Mouse (Mus musculus) NIH3T3 (cell line): ENCODE measurements at regions not wholly inside any gene's neighbourhood (a gene's known extent, or its start where the extent isn't known, plus 50 kb on each side); places are given as distances from the start of the nearest gene placed in this dataset.

ENCODE experiments used
- DNase-seq: peaks from one replicate; pipeline ENCODE4 v3.0.0-alpha.2; 2012; ENCODE audit warnings: low read depth

- no peak for DNase-seq
Observed at GRCm38 (mm10) chr16:93392024-93392675, 211.7 kb downstream of the Setd4 start.

- DNase-seq: no peak
Observed at GRCm38 (mm10) chr16:93387578-93388116, 216.2 kb downstream of the Setd4 start.

DNA sequence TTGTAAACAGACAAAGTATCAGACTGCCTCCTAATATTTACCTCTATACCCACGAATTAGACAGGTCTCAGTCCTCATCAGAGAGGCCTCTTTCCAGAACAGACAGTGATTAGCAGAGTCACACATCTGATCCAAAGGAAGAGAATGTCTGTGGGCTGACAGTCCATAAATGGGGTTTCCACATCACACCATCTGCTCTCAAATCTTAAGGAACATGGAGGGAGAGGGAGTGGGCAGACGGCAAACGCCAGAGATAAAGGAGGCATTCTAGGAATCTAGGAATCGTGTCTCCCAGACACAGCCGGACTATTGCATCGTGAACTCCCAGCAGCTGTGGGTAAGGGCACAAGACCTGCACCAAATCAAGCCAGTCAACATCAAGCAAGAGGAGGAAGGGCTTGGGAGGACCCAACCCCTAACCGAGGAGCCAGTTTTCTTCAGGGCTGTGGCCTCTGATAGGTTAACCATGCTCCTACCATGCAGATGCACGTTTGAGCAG lies 219.8 kb downstream of the Setd4 start:
- DNase-seq: no peak

DNA sequence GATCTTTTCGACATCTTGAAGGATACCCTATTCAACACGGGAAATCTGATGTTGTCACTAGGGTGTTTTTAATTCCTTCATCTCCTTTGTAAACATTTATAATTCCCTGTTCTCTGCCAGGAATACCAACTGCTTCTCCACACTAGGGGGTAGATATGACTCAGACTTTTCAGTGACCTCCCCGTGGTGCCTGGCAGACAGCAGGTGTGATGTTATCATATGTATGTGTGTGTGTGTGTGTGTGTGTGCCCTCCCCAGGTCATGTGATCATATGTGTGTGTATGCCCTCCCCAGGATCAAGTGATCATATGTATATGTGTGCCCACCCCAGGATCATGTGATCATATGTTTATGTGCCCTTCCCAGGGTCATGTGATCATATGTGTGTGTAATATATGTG lies 220.9 kb downstream of the Setd4 start:
- DNase-seq: no peak

- DNase-seq: no peak
Observed at GRCm38 (mm10) chr16:93380717-93381671, 222.9 kb downstream of the Setd4 start.

- no peak for DNase-seq
Observed at GRCm38 (mm10) chr16:93380117-93380516, 223.7 kb downstream of the Setd4 start.

DNA sequence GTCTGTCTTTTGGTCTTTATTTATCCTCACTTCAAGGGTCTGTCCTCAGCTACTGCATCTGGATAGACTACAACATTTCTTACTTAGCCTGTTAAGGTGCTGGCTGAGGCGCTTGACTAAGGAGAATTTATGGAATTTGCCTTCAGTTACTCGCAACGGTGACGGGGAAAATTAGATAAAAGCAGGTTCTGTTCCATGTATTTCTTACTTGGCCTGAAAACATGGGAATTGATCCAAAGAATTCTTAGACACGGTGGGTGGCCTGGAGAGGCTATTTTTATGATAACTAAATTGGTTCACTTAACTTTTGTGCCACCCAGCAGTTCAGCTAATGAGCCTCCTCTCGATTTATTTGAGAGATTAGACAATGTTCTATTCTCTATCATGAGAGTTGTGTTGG lies 224.3 kb downstream of the Setd4 start:
- no peak for DNase-seq

DNA sequence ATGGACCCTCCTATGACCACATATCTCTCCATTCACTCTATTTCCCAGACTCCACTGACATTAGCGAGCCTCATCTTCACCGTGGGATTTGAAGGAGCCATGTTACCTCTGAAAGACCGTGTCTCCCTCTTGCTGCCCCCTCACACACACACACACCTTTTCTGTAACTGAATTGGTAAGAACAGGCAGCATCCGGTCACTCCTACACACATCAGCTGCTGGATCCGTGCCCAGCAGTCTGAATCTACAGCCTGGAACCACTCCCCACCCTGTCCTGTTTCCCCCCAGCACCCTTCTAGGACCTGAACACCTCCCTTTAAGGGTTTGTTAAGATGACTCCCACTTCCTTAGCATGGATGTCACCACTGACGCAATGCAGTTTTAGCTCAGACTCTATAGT lies 229.2 kb downstream of the Setd4 start:
- peak; percentile 50 for DNase-seq

GRCm38 (mm10) chr16:93369766-93370146 lies 234.1 kb downstream of the Setd4 start:
- peak; percentile 60 for DNase-seq

- peak; percentile 96 for DNase-seq
Observed at GRCm38 (mm10) chr16:93368824-93369765, 234.8 kb downstream of the Setd4 start.

GRCm38 (mm10) chr16:93367995-93368394 lies 235.9 kb downstream of the Setd4 start:
- peak; percentile 44 for DNase-seq

- no peak for DNase-seq
Observed at GRCm38 (mm10) chr16:93367246-93367805, 236.5 kb downstream of the Setd4 start.

DNA sequence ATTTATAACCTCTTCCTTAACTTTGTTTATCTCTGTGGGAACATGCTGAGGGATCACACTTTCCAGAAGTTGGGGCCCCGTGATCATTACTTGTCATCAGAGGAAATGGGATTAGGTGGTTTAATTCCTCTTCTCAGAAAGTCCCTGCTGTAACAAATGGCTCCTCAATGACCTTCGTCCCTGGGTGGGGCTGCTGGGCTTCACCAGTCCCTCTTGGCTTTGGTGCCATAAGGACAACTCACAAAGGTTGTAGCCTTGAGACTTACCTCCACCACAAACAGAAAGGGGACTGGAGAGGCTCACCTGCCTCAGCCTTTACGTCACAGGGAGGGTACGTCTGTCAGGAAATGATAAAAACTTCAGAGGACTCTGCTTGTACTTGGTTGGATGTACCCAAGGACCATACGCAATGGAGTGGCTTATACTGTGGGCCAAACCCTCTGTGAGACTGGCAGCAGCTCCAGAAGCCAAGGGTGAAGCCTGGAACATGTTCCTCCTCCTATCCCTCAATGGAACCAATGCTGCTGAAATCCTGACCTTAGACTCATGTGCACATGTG lies 237.4 kb downstream of the Setd4 start:
- DNase-seq: no peak

DNA sequence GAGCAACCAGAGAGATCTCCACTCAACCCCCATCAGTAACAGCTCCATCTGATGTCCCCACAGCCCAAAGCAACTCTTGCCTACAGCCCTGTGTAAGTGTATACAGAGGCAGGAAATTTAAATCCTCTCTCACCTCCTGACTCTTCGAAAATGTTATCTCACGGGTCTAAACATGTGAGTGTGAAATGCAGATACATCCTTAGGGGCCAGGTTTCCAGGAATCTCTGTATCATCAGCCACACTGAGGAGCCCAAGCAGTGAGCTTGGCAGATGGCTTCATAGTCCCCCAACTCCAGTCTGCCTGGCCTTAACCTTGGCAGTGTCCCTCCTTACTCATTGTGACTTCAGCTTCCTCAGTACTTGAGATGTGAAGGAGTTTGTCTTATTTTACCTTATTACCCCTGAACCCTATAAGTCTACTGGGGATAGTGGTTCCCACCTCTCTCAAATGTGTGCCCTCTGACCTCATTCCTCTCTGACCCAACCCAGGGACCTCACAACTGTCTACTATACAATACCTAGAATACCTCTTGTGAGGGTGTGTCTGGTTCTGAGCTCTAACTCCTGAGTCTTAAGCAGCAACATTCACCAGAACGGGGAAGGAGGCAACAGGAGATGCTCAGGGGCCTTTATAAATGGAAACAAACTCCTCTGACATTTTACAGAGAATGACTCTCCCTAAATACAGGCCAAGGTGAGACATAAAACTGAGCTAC lies 238.5 kb downstream of the Setd4 start:
- no peak for DNase-seq

- no peak for DNase-seq
Observed at GRCm38 (mm10) chr16:93359772-93360171, 244.1 kb downstream of the Setd4 start.

GRCm38 (mm10) chr16:93358613-93359012 lies 245.2 kb downstream of the Setd4 start:
- DNase-seq: no peak

DNA sequence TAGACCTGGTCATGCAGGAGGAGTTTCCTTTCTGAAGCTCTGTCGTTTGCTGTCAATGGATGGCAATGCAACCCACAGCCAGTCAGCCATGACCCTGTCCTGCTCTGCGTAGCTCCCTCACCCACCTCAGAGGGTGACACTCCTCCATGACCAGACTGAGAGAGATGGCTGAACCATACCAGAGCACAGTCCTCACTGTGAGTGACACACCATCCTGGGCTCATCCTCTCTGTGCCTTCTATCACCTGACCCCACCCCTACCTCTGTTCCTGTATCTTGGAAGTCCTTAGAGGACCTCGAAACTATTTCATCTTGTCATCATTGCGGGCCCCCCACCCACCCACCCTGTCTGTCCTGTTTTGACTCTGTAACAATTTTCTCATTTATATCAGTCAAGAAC lies 245.7 kb downstream of the Setd4 start:
- no peak for DNase-seq

GRCm38 (mm10) chr16:93355204-93355899 lies 248.5 kb downstream of the Setd4 start:
- no peak for DNase-seq

- no peak for DNase-seq
Observed at GRCm38 (mm10) chr16:93353971-93354370, 249.9 kb downstream of the Setd4 start.

DNA sequence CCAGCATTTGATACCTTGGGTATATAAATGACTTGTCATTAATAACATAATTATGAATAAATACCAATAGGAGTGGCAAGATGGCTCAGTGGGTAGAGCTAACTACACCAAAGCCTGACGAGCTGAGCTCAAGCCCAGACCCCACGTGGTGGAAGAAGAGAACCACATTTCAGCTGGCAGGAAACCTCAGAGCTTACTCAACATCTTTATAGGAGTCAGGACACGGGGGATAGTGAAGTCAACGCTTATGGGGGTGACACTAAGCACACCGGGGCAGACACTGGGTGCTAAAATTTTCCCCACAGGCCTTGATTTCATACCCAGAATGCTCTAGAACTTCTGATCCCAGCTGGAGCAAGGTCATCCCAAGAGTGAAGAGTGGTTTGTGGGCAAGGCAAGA lies 259.3 kb downstream of the Setd4 start:
- DNase-seq: peak; percentile 22
